9 mouse cellular contexts compared by ENCODE assay signal in the genomic region with DNA sequence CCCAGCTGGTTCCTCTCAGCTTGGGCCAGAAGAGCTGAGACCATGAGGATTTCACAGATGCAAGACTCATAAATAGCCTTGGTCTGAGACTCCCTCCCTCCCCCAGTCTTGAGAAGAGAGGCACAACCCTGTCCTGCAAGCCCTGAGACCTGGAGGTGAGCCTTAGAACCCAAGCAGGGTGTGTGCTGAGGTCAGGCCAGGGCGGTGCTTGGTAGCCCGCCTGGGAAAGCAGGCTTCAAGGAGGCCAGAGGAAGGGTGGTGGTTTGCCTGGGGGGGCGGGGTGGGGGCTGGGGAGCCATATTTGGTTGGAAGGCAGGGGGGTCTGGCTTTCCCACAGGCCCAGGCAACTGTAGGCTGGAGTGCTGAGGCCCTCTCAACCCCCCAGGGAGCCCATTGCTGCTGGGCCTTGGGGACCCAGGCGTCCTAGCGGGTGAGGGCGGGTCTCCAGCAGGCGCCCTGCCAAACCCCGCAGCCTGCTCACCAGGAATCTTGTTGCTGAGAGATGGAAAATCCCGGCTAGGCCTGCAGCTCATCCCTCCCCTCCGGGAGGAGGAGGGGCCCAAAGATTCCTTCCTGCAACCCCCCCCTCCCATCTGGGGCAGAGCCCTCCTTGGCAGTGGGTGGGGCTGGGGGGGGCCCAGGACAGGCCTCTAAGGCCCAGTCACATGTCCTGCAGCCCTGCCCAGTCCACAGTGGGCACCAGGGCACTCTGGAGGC. TPM values are rescaled to one million over a fixed set of nuclear protein-coding genes. Genes with fewer than 3 reads are reported as not detected.
DNase-seq lines count a peak whose midpoint lies in the region; ATAC-seq lines count a peak whose summit lies in the region.
"Had no signal": no experiment of that assay in that cellular context is flagged by ENCODE, and none has a peak within 500 bp of the region (broad histone marks: within the 10 kb centered on the region; RNA-seq: fewer than 3 reads in every experiment).

No protein-coding gene starts in this region.

- H3K9ac ChIP-seq in forebrain, embryonic 11.5 days (ENCODE audit: low read length) = no peak overlapping the region; the same call in 1 of the 2 replicates
- H3K9ac ChIP-seq in heart, embryonic 11.5 days (ENCODE audit: low read depth, low read length) = peak overlapping the region; percentile 46; the same call in 1 of the 2 replicates
- peak overlapping the region; percentile 44; the same call in 1 of the 2 replicates for H3K9ac ChIP-seq in kidney, embryonic 14.5 days (ENCODE audit: low read depth, low read length)
- peak overlapping the region; percentile 23 for H3K9ac ChIP-seq in neural tube, embryonic 13.5 days

- peak overlapping the region; percentile 74 for H3K27ac ChIP-seq in forebrain, embryonic 10.5 days
- no peak overlapping the region for H3K27ac ChIP-seq in forebrain, embryonic 11.5 days (ENCODE audit: low read depth, low read length)
- H3K27ac ChIP-seq in heart, embryonic 11.5 days (ENCODE audit: low read depth, low read length) = peak overlapping the region; percentile 67
- peak overlapping the region; percentile 75 for H3K27ac ChIP-seq in kidney, embryonic 14.5 days (ENCODE audit: low read depth, low read length)
- peak overlapping the region; percentile 79 for H3K27ac ChIP-seq in neural tube, embryonic 13.5 days (replicated peaks)

- H3K4me1 ChIP-seq in forebrain, embryonic 10.5 days = peaks cover 99% of the 10 kb centered on the region
- peaks cover 39% of the 10 kb centered on the region for H3K4me1 ChIP-seq in forebrain, embryonic 11.5 days (replicated peaks; ENCODE audit: control insufficient read depth, insufficient read depth, low read length)
- peaks cover 91% of the 10 kb centered on the region for H3K4me1 ChIP-seq in heart, embryonic 11.5 days (ENCODE audit: control insufficient read depth, insufficient read depth, low read length)
- peaks cover 92% of the 10 kb centered on the region for H3K4me1 ChIP-seq in kidney, embryonic 14.5 days (ENCODE audit: control insufficient read depth, insufficient read depth, low read length)
- peaks cover 84% of the 10 kb centered on the region for H3K4me1 ChIP-seq in neural tube, embryonic 13.5 days (replicated peaks)

- H3K4me2 ChIP-seq in forebrain, embryonic 11.5 days (ENCODE audit: low read depth, low read length, severe bottlenecking) = no peak overlapping the region
- peak overlapping the region; percentile 37 for H3K4me2 ChIP-seq in heart, embryonic 11.5 days
- peak overlapping the region; percentile 19 for H3K4me2 ChIP-seq in kidney, embryonic 14.5 days (replicated peaks; ENCODE audit: low read depth, low read length)
- H3K4me2 ChIP-seq in neural tube, embryonic 13.5 days = peak overlapping the region; percentile 33

- H3K4me3 ChIP-seq in forebrain, embryonic 10.5 days = no peak overlapping the region
- H3K4me3 ChIP-seq in forebrain, embryonic 11.5 days (ENCODE audit: low read depth, low read length) = no peak overlapping the region
- H3K4me3 ChIP-seq in heart, embryonic 11.5 days (ENCODE audit: low read depth, low read length) = no peak overlapping the region
- H3K4me3 ChIP-seq in kidney, embryonic 14.5 days (ENCODE audit: low read length) = no peak overlapping the region
- no peak overlapping the region for H3K4me3 ChIP-seq in neural tube, embryonic 13.5 days
- H3K4me3 ChIP-seq: erythroblast, embryonic 14.5 days had no signal

- 25% methylated on average over 10 of the region's 10 CpGs for WGBS in forebrain, embryonic 10.5 days
- WGBS in forebrain, embryonic 11.5 days = 22% methylated on average over 8 of the region's 10 CpGs
- WGBS in heart, embryonic 11.5 days (ENCODE audit: insufficient replicate concordance) = 8% methylated on average over 5 of the region's 10 CpGs
- WGBS in kidney, embryonic 14.5 days = 13% methylated on average over 10 of the region's 10 CpGs
- WGBS in neural tube, embryonic 13.5 days = 27% methylated on average over 9 of the region's 10 CpGs

- H3K9me3 ChIP-seq in forebrain, embryonic 10.5 days = no peaks in the 10 kb centered on the region
- H3K9me3 ChIP-seq in forebrain, embryonic 11.5 days (ENCODE audit: control insufficient read depth, low read length) = no peaks in the 10 kb centered on the region
- H3K9me3 ChIP-seq in heart, embryonic 11.5 days (replicated peaks; ENCODE audit: control insufficient read depth, low read length) = no peaks in the 10 kb centered on the region
- H3K9me3 ChIP-seq in kidney, embryonic 14.5 days (ENCODE audit: control insufficient read depth, low read length) = no peaks in the 10 kb centered on the region
- H3K9me3 ChIP-seq in neural tube, embryonic 13.5 days = no peaks in the 10 kb centered on the region

- no peak for DNase-seq in forebrain, embryonic 10.5 days (ENCODE audit: extremely low spot score, low spot score)
- DNase-seq in forebrain, embryonic 11.5 days (ENCODE audit: low spot score) = no peak
- peak; percentile 66 for DNase-seq in adrenal gland, postnatal 25 days
- DNase-seq in T-cell, adult 2 months (ENCODE audit: low spot score) = no peak
- no peak for DNase-seq in cerebellum, adult 11-12 months

- no peak for ATAC-seq in forebrain, embryonic 11.5 days (replicated peaks; ENCODE audit: low FRiP score)
- peak; percentile 14; the same call in 1 of the 2 replicates for ATAC-seq in heart, embryonic 11.5 days (replicated peaks; ENCODE audit: insufficient number of reproducible peaks, low FRiP score, low TSS enrichment)
- ATAC-seq in kidney, embryonic 14.5 days (ENCODE audit: low FRiP score, low TSS enrichment) = peak; percentile 13; the same call in 1 of the 2 replicates
- peak; percentile 17; the same call in 1 of the 2 replicates for ATAC-seq in neural tube, embryonic 13.5 days (ENCODE audit: low read depth)

- peaks cover 24% of the 10 kb centered on the region for H3K36me3 ChIP-seq in forebrain, embryonic 10.5 days (replicated peaks)
- H3K36me3 ChIP-seq in forebrain, embryonic 11.5 days (ENCODE audit: control insufficient read depth, insufficient read depth, low read length) = no peaks in the 10 kb centered on the region
- no peaks in the 10 kb centered on the region for H3K36me3 ChIP-seq in heart, embryonic 11.5 days (ENCODE audit: control insufficient read depth, insufficient read depth, low read length)
- H3K36me3 ChIP-seq in kidney, embryonic 14.5 days (ENCODE audit: control insufficient read depth, insufficient read depth, low read length) = peaks cover 11% of the 10 kb centered on the region; the same call in 1 of the 2 replicates
- no peaks in the 10 kb centered on the region; the same call in 1 of the 2 replicates for H3K36me3 ChIP-seq in neural tube, embryonic 13.5 days

- H3K27me3 ChIP-seq in forebrain, embryonic 10.5 days (ENCODE audit: poor library complexity, severe bottlenecking) = no peaks in the 10 kb centered on the region
- H3K27me3 ChIP-seq in forebrain, embryonic 11.5 days (ENCODE audit: control insufficient read depth, insufficient read depth, low read length) = no peaks in the 10 kb centered on the region
- no peaks in the 10 kb centered on the region for H3K27me3 ChIP-seq in heart, embryonic 11.5 days (ENCODE audit: control insufficient read depth, insufficient read depth, low read length)
- H3K27me3 ChIP-seq in kidney, embryonic 14.5 days (ENCODE audit: control insufficient read depth, insufficient read depth, low read length) = no peaks in the 10 kb centered on the region
- no peaks in the 10 kb centered on the region for H3K27me3 ChIP-seq in neural tube, embryonic 13.5 days

RNA-seq across cellular contexts. Expression of a gene that starts 14.1 kb away (rescaled TPM):
- polyA plus RNA-seq in forebrain, embryonic 10.5 days (2016; fragmentation: Nextera tagmentation; extraction: Ambion mirVana) = 5.8 and 7.4 TPM in 2 replicates
- polyA plus RNA-seq in forebrain, embryonic 11.5 days (2014; fragmentation: Nextera tagmentation; extraction: Ambion mirVana) = 5.5 and 7.5 TPM in 2 replicates
- 91.4 and 96.4 TPM in 2 replicates for total RNA-seq in adrenal gland, postnatal 25 days (2021)
- 7.0 and 9.1 TPM in 2 replicates for polyA plus RNA-seq in heart, embryonic 11.5 days (2014; fragmentation: Nextera tagmentation; extraction: Ambion mirVana)
- polyA plus RNA-seq in kidney, embryonic 14.5 days (2014; fragmentation: Nextera tagmentation; extraction: Ambion mirVana) = 11.3 and 12.1 TPM in 2 replicates
- polyA plus RNA-seq in neural tube, embryonic 13.5 days (2015; fragmentation: Nextera tagmentation; extraction: Ambion mirVana) = 9.4 and 9.9 TPM in 2 replicates

RNA-seq across cellular contexts. Expression of a gene that starts 51.2 kb away (rescaled TPM):
- 0.06 and 0.11 TPM in 2 replicates for polyA plus RNA-seq in forebrain, embryonic 10.5 days (2016; fragmentation: Nextera tagmentation; extraction: Ambion mirVana)
- polyA plus RNA-seq in forebrain, embryonic 11.5 days (2014; fragmentation: Nextera tagmentation; extraction: Ambion mirVana) = 0.13 TPM in 1 of 2 replicates, not detected in the other
- 0.33 TPM in 1 of 2 replicates, not detected in the other for total RNA-seq in adrenal gland, postnatal 25 days (2021)
- 0.40 and 0.63 TPM in 2 replicates for polyA plus RNA-seq in heart, embryonic 11.5 days (2014; fragmentation: Nextera tagmentation; extraction: Ambion mirVana)
- polyA plus RNA-seq in kidney, embryonic 14.5 days (2014; fragmentation: Nextera tagmentation; extraction: Ambion mirVana) = 0.23 and 0.45 TPM in 2 replicates
- not detected in 2 replicates for polyA plus RNA-seq in neural tube, embryonic 13.5 days (2015; fragmentation: Nextera tagmentation; extraction: Ambion mirVana)
